Mouse (Mus musculus): ENCODE data around the gene Ocel1.

Gene Ocel1

DNA sequence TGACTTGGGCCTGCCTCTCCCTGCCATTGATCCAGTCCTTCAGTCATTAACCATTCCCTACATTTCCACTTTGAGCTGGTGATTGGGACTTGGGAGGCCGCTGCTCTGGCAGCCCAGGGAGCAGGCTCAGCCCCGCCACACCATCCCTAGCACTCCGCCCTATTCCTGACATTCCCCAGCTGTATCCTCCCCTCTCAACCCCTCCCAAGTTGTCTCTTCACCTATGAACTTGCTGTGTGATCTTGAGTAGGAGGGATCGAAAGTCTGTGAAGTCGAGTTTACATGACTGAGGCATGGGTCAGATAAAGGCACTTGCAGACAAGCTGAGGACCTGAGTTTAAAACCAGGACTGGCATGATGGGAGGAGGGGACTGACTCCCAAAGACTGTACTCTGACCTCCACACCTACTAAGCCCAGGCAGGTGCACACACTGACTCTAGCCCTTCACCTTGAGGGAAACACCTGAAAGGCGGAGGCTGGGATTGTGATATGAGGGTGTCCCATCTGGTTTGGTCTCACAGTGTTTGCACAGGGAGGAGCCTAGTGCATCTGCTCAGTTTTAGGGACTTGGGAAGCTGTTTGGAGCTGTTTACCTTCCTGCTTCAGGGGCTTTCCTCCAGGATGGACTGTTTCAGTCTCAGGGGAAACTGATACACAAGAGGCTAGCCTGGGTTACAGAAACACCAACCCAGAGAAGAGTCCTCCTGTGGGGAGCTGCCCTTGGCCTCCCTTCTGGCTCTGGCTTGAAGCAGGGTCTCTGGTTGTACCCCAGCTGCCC lies 32.2 kb downstream of the Ocel1 start:
- in situ Hi-C loops (cut with MboI, MseI), result no loop called here

DNA sequence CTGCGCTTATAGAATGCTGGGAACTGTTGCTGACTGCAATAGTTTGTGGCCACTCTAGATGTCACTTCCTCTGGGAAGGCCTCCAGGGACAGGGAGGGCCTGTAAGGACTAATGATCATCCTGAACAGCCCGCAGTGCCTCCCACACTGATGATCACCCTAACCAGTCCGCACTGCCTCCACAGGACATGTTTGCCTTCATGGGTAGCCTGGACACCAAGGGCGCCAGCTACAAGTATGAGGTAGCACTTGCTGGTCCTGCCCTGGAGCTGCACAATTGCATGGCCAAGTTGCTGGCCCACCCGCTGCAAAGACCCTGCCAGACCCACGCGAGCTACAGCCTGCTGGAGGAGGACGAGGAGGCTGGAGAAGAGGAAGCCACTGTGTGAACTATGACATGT lies 32.9 kb downstream of the Ocel1 start:
- in situ Hi-C loops (cut with MboI, MseI), result no loop called here

DNA sequence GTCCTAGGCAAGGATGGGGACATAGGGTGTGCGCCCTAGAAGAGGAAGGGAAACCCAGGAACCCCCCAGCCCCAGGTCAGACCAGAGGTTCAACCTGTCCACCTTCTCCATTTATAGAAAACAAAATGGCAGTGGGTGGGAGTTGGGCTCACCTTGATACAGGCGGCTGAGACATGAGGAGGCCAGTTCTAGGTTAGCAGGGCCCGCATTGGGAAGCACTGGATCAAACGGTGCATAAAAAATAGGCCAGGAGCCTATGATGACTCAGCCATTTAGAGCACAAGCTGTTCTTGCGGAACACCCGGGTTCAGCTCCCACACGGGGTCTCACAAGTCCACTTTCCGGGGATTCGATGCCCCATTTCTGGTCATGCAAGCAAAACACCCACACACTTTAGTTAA lies 33.9 kb downstream of the Ocel1 start:
- in situ Hi-C loops (cut with MboI, MseI), result loop anchor here (5.0 kb wide), 1 partner anchor 33 kb away; the partner anchor contains the start of gene Ocel1

DNA sequence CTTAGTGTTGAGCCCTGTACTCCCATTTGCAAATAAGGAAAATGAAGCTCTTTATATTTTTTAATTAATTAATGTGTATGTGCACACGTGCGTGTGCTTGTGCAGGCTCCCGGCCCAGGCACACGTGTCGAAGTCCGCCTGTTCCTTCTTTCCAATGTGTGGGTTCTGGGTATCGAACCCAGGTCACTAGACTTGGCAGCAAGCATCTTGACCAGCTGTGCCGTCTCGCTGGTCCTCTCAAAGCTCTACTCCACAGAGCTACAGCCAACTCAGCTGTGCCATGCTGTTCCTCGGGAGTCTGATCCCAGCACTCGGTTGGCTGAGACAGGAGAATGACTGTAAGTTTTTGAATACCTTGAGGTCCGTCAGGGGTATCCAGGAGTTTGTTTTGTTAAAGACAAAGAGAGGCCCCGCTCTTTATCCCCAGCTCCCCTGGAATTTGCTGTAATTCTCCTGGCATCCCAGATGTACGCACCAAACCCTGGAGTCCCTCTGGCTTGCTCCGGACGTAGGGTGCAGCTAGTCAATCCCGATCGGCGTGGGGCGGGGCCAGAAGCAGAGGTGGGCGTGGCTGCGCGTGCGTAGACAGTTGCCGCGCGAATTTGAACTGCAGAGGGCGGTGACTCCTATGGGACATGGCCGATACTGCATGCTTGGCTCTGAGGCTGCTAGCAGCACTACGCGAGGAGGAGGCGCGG lies 34.5 kb downstream of the Ocel1 start, which contains the start of gene Ankle1:
Ankle1 (plus strand) TSS at position 610 of the 698 bp plus-strand sequence.
- in situ Hi-C loops (cut with MboI, MseI), result loop anchor here (5.0 kb wide), 1 partner anchor 33 kb away; the partner anchor contains the start of gene Ocel1

DNA sequence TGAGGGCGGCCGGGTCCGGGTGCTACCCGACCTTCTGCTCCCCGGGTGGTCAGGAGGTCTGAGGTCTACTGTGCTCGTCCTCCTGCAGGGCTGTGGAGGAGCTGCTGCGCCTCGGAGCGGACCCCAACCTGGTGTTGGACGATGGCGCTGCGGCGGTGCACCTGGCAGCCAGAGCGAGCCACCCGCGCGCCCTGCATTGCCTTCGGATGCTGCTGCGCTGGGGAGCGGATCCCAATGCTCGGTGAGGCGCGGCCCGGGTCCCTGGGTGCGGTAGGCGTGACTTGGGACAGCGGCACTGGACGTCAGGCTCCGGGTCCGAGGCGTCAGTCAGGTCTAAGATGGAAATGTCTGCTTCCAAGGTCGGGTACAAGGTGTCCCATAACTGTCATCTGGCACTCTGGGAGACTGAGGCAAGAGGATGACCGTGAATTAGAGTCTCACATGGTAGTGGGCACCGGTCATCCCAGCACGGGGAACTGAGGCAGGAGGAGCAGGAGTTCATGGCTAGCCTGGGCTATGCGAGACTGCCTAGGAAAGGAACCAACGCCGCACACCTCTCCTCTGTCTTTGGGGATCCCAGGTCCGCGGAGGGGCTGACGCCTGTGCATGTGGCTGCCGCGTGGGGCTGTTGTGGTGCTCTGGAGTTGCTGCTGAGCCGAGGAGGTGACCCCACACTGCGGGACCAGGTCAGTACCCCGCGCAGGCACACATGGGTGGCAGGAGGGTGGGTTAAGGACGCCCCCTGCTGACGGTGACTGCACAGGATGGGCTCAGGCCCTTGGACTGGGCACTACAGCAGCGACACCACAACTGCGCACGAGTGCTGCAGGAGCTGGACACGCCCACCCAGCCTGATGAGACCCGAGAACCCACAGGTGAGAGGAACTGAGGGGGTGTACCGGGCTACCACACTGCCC lies 35.3 kb downstream of the Ocel1 start:
- in situ Hi-C loops (cut with MboI, MseI), result loop anchor here (5.0 kb wide), 1 partner anchor 34 kb away; the partner anchor contains the start of gene Ocel1

DNA sequence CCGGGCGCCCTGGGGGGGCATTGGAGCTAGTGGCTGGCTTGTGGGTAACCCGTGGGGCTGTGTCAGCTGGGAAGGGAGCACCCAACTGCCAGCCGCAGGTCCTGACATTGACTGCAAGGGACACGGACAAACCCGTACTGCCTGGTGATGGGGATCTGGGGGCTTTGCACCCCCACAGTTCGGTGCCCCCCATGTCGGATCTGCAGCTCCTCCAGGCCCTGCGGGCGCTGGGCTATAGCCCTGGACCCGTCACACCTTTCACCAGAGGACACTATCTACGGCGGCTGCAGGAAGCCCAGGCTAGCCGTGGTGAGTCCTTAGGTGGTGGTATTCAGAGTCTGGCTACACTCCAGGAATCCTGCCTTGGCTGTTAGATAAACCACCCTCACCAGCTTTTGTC lies 36.3 kb downstream of the Ocel1 start:
- in situ Hi-C loops (cut with MboI, MseI), result loop anchor here (5.0 kb wide), 1 partner anchor 35 kb away; the partner anchor contains the start of gene Ocel1

DNA sequence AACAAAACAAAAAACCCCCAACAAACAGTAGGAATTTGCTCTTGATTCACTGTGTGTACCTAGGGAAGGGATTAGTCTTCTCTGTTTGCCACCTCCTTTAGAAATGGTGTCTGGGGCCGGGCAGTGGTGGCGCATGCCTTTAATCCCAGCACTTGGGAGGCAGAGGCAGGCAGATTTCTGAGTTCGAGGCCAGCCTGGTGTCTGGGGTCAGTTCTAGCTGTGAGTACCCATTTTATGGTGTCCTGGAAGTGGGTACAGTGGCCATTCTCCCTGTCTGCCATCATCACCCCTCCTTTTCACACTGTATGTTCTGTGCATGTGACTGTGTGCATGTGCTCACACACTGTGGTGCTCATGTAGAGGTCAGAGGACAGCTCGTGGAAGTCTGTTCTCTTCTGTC lies 37.1 kb downstream of the Ocel1 start:
- in situ Hi-C loops (cut with MboI, MseI), result loop anchor here (5.0 kb wide), 1 partner anchor 36 kb away; the partner anchor contains the start of gene Ocel1

DNA sequence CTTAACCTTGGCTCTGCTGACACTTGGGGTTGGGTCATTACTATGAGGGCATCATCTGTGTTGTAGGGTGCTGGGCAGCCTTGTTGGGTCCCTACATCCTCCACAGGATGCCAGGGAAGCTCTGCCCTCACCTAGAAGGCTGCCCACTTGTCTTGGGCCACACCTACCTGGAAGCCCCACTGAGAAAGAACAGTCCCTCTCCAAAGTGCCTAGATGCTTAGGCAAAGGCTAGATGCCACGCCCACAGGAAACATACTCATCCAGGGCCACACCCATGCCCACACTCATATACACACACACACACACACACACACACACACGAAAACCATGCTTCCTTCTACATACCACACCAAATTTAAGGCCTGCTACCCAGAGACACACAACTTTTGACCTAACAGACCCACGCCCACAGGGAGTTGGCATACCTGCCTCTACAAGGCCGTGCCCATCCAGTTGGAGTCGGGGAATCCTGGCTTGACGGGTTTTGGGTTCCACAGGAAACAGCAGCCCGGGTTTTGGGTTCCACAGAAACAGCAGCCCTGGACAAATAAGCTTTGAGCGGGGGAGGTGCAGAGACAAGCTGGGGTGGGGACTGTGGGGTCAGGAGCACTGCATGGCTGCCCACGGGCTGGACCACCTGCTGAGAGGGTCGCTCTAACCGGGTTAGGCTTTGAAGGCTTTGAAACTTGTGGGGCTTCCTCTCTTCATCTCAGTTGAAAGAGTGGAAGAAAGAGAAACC lies 40.6 kb downstream of the Ocel1 start:
- in situ Hi-C loops (cut with MboI, MseI), result no loop called here

DNA sequence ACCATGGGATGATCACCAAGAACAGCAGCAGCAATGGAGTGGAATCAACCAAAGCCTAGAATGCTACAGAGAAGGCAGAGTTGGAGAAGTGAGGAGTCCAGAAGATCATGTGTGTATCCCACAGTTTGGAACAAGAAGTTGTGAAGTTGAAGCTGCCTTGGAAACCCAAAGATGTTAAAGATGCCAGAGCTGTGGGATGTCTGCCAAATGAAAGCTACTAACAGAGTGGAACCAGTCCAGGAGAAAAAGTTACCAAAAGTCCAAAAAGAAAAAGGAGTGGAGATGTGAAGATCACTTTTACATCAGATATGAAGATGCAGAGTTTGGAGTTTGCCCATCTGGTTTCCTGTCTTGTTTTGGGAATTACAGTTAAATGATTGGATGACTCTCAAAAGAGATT lies 51.0 kb downstream of the Ocel1 start:
- in situ Hi-C loops (cut with MboI, MseI), result loop anchor here (10.0 kb wide), 1 partner anchor 437 kb away; no protein-coding TSS in a partner anchor

Data from T-helper 1 cell (primary cell).